Mouse (Mus musculus): ENCODE measurements around the gene Asb4.

Gene Asb4

DNA sequence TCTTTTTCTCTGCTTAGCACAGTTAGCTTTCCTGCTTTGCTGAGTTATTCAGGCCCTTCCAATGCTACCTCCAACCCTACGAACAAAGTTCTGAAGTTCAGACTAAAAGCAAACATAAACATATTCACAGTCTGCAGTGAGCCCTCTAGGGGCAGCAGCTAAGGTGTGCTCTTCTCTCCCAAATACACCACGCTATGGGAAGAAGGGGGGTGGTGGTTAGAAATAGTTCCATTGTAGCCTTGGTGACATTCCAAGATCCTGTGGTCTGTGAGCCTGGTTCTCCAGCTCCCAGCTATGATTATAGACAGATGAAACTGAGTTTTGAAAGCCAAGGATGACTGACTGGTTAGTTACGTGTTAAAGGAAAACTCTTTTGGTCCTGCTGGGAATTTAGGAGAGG lies 13.6 kb downstream of the Asb4 start:
- no peak for DNase-seq

DNA sequence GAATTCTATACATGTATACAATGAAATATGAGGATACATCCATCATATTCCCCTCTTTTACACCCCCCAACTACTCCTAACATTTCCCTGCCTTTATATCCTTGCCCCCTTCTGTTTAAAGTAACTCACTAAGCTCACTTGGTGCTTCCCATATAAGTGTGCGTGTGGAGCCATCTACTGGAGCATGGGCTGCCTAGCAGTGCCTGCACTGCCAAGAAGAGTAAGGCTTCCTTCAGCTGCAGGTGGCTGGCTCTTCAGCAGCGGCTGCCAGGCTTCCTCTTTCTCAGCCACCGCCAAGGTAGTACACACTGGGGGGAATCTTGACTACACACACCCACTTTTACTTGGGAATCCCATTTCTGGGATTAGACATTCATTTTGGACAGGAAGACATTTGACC lies 18.2 kb downstream of the Asb4 start:
- peak; percentile 38 to 44 for DNase-seq

DNA sequence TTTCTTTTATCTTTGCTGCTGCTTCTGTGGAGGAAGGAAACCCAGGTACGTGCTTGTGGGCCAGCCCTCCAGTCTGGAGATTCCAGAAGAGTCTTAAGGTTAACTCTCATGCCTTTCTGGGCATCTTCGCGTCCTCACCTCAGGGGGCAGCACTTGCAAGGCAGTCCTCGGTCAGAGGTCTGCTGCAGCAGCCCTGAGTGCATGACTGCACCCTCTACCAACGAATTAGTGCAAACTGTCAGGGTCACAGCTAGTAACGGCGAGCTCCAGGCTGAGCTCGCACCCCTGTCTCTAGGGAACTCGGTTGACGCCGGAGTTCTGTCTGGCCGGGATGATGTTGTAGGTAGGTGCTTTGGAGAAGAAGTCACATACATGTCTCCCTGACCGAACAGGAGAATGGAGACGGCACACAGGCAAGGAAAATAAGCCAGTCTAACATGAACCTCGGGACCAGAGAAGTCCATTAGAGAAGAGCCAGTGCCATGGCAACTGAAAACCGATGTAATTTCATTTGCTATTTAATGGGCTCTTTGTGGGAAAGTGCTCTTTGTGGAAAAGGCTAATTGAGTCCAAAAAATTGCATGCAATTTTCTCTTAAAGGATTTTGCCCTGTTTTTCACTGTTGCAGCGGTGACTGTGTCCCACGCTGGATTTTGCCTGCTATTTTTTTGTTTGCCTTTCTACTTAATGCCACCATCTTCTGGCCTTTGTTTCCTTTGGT lies 20.1 kb downstream of the Asb4 start:
- no peak for DNase-seq

DNA sequence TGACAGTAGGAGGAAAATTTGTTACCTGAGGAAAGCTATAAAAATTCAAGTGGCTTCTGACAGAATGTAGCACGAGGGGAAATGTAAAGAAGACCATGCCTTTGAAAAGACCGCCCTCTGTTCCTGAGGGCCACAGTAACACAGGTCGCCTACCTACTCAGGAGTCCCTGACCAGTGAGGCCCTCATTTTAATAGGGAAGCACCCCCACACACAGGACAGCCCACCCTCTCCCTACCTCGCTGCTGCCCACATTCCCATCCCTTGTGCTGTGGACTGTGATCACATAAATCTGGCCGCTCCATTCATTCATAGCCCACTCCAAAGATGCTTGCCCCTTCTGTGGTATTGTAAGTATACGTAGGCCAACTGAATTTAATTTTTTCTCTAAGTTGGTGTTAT lies 20.8 kb downstream of the Asb4 start:
- no peak for DNase-seq

DNA sequence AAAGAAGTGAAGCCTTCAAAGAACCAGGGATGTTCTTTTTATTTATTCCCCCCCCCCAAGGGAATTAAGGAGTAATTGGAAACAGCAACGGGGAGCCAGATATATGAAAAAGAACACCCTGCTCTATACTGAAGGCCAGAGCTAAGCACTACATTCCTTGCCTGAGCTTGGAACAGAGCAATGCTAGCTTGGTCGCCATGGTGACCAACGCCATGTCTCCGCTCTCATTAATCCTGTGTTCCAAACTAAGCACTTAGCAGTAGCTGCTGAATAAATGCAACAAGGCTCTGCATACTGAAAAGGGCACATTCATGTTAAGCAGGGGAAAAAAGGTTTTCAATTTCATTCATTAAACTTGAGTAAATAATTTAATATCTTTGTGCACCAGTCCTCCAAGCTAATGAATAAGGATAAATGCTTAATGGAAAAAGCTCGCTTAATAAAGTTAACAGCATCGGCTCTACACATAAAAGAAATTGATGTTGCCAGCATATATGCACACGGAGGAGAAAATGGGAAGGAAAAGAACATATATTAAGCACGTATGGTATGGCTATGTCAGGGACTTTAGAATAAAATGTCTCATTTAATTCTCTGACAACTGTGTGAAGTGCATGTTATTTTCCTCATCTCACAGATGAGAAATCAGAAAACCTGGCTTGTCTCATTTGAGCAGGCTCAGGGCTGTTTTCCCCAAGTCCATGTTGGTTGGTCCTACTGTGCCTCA lies 25.4 kb downstream of the Asb4 start:
- no peak for DNase-seq

DNA sequence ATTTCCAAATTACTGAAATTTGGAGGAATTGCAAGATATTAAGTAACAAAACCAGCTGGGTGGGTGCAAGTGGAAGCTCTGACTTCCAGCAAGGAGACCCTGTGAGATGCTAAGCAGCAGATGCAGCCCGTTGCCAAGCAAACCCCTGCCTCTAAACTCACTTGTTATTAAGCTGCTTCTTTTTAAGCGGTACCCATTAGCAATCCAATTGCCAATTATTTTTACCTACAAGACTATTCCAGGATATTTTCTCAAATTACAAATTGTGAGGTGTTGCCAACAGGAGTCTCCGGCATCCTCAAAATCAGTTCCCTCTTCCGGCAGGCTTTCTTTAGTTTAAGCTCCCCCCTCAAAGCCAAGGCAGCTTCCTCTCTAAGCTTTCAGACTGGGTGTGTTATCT lies 26.5 kb downstream of the Asb4 start:
- DNase-seq = no peak

DNA sequence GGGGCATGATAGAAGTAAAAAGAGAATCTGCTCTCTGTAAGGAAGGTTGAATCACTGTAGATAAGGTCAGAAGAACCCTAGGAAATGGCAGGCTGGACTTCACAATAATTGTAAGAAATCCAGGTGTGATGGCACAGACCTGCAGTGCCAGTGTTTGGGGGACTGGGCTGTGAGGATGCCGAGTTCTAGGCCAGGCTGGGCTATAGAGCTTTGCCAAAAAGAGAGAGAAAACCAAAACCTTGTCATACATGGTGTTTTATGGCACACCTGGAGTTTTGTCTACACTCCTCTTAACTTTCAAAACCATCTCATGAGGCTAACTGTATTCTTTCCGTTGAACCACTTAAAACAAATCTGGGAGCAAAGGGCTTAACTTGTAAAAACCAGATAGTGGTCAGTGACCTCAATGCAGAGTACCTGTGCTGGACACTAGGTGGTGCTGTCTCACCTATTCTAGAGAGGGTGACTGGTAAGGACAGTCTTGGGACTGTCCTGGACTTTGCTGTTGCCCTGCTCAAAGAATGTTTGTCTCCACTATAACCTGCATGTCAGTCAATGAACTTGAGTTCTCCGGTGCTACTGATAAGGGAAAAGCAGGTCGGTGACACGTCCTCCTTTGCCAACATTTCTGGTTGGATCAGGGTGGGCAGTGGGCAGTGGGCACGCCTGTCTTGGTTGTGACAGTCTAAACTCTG lies 27.7 kb downstream of the Asb4 start:
- DNase-seq = peak; percentile 41 to 44

DNA sequence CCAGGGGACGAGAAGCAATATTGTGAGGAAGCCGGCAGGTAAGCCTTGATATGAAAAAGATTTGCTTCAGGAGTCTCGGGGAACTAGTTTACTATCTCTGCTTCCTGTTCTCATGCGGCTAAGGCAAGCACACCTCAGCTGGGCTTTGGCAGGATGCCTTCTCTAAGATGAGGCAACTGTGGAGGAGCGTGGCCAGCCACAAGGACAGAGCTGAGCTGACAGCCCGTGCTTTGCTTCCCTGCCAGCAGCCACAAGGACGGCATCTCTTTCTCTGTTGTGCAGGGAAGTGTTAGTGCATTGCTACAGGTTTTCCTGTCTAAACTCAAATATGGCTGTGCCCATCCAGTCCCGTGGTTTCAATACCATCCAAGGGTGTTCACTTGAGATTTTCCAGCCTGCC lies 30.1 kb downstream of the Asb4 start:
- no peak for DNase-seq

DNA sequence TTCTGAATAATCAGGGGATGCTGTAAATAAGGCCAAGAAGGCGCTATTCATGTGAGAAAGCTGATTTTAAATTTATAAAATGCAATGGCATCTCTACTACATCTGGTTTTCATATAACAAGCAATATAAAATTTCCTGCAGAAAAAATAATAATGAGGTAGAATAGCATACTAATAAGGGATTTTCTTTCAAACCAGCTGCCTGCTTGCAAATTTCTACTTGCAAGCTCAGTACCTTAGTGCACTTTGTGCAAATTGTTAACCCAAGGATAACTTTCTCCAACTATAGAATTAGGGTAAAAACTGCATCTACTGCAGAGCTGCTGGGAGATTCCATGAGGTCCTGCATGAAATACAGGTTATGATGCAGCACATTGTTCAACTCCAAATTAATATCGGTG lies 38.3 kb downstream of the Asb4 start:
- DNase-seq = no peak

DNA sequence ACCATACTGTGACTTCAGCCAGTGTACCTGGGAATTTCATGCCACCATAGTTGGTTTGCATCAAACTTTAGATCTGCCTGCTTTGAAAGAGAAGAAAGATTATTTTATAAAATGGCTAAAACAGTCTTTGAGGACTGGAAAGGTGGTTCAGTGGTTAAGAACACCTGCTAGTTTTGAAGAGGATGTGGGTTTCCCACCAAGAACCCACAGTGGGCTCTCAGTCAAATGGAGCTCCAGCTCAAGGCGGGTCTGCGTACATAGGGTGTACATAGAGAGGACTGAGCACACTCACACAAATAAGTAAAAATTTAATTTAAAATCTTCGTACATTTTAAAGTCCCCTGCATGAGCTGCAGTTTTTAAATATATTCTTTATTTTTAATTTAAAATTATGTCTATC lies 39.2 kb downstream of the Asb4 start:
- DNase-seq = no peak

DNA sequence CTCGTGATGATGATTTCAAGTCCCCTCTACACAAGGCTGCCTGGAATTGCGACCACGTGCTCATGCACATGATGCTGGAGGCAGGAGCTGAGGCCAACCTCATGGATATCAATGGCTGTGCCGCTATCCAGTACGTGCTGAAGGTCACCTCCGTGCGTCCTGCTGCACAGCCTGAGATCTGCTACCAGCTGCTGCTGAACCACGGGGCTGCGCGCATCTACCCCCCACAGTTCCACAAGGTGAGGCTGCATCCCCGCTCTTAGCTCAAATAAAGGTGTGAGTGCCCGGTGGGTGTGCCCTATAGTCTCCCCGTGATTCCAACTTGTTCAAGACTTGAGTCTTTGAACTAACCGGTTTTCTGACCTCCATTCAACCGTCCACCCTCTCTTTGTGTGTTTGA lies 40.4 kb downstream of the Asb4 start:
- no peak for DNase-seq

DNA sequence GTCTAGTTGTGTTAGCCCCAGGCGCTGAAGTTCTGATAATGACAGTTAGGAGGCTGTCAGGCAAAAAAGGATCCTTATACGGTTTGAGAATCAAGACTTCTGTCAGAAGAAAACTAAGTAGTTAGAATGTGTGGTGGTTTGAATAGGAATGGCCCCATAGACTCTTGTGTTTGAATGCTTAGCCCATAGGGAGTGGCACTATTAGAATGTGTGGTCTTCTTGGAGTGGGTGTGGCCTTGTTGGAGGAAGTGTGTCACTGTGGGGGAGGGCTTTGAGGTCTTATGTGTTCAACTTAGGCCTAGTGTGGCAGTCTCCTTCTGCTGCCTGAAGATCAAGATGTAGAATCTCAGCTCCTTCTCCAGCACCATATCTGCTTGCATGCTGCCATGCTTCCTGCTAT lies 43.8 kb downstream of the Asb4 start:
- no peak for DNase-seq

DNA sequence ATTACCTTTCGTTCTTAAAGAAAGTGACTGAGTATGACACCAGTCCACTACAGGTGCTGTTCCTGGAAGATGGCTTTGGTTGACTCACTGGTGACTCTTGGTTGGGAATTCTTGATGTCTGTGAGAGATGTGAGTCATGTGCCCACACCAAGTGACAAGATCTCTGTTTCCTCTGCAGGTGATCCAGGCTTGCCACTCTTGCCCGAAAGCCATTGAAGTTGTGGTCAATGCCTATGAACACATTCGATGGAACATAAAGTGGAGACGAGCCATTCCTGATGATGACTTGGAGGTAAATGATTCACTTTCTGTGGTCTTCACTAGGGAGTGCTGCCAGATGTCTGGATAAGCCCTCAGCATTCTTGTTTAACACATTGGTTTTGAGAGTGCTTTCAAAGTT lies 46.4 kb downstream of the Asb4 start:
- DNase-seq = no peak

DNA sequence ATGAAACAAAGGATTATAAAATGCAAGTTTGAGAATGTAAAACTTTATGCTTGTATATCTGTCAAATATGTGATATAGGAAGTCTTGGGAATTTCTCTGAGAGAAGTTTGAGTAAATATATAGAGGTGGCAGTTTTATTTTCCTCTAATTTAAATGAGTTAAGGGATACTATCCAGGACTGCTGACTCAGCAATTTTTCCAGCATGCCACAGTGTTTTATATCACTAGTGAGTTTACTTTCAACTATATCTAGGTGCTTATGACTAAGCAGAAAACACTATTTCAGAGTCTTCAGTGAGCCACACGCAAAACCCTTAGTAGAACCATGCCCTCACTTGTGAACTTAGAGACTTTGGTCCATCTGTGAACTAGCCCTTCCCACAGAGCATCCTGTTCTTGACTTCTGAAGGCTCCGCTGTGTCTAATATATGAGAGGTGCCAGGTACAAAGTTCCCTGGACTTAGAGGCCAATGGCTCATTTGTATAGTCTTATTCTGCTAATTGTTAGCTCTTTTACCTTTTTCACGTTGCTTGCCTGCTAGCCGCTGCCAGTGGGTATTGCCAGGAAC lies 46.9 kb downstream of the Asb4 start:
- DNase-seq = no peak

DNA sequence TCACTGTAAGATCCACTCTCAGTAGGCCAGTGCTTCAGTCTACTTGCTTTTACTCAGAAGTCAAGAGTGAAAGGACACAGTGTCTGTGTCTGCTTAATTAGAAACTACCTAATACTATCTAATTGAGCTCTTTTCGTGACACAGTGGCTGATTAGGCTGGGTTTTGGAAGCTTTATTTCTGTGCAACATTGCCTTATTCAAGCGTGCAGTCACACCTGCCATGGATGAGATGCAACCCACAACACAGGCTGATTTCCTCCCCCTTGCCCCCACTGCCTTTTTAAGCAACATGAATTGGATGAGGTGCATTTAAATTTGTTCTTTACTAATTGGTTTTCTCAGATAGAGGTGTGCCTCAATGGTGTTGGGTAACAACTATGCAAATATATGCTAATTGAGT lies 50.7 kb downstream of the Asb4 start:
- no peak for DNase-seq

DNA sequence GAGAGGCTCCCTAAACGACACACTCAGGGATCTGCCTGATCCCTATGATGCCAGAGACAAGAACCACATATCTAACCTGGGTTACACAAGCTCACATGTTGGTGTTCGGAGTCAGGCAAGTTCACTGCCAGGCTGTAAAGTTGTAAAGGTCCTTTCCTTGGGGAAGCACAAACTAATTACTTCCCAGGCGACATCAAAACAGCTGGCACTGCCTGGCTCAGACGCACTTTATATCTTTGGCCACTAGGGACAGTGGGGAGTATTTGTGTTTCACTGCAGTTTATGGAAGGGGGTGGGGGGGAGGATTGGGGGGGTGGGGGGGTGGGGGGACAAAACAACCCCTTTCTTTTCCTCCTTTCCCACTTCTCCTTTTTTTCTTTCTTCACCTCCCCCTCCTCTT lies 54.6 kb downstream of the Asb4 start:
- no peak for DNase-seq

DNA sequence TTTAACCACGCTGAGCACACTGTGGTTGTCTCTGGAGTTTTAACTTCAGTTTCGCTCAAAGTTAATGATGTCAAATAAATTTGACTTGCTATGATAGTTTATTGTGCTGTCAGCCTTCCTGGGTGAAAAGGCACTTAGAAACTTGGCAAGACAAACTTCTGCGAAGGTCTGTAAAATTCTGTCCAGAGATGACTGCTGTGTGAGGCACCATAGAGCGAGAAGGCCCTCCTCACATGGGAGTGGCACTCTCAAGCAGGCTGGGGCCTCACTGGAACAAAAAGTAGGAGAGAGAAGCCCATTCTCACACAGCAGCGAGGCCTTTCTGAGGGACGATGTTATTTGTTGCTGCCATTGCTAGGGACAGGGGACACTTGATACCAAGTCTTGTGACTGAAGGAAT lies 58.0 kb downstream of the Asb4 start:
- no peak for DNase-seq

DNA sequence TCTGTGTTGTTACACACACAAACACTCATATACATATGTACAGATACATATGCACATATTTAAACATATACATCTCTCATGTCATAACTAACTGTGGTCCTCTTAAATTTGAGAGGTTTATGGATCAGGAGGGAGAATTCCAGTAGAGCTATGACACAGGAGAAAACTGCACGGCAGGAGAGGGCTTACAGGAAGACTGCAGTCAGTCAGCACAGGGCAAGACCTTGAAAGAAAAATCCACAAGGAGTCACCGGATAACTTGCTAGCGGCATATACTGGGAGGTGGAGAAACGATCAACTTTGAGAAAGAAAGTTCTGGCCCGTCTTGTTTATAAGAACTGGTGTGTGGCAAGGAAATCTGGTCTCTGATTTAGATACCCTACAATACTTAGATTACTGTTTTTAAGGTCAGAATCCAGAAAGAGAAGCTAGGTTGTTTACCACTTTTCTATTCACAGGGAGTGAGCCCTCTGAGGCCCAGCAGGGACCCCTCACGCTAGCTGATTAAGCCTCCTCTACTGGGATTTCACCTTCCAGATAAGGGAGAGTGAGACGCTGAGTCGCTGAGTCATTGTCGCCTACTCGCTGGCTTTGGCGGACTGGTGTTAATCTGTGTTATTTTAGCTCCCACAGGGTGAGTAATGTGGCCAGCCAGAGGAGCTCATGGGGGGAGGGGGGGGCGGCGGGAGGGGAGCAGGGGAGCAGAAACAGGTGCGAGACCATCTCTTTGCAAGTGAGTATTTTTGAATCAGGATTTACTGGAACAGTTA lies 59.3 kb downstream of the Asb4 start:
- no peak for DNase-seq

DNA sequence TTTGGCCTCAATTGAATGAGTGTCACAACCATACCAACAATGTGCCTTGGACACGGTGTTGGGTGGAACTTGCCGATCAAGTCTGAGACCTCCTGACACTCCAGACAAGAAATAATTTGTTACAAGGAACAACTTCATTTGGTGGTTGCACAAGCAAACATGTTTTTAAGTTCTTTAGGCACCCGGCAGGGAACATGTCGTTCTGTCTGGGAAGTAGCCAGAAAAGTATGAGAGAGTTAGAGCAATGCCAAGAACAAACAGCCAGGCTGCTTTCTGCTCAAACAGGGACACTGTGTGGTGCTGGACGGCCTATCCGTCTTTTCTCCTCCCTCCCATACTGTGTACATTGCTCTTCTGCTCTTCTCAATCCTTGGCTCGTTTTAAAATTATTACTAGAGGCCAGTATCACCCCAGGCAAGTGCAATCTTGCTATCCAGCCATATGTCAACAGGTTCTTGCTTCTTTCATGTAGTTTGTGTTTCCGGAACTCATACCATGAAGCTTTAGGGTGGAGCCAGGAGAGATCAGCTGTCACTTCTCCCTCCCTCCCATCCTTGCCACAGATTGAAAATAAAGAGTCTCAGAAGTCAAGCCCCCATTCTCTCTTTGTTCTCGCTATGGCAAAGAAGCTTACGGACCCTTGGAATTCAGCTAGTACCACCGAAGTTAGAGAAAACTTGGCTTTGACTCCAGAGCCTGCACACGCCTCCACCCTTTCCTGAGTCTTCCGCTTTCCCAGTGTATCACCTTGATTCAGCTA lies 60.1 kb downstream of the Asb4 start:
- no peak for DNase-seq

DNA sequence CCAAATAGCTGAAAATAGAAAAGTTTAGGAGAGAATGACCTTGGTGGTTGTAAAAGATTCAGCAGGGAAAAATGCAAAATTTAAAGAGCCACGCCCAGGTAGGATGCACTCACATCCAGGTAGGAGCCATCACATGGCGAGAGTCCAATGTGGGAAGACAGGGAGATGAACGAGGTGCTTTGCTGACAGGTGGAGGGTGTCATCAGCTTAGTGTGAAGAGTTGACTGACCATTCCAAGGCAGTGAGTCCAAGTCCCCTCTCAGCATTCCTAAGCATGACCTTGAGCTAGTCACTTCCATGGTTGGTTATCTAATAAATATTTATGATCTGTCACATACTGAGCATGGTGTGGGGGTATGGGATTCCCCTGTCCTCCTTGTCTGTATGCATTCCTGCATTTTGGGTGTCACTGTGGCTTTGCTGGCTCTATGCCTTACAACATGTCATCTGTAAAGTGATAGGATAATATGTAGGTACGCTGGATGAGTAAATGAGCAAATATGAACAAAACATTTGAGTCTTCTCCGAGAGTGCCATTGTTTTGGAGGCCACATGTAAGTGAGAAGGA lies 61.2 kb downstream of the Asb4 start:
- DNase-seq = no peak

DNA sequence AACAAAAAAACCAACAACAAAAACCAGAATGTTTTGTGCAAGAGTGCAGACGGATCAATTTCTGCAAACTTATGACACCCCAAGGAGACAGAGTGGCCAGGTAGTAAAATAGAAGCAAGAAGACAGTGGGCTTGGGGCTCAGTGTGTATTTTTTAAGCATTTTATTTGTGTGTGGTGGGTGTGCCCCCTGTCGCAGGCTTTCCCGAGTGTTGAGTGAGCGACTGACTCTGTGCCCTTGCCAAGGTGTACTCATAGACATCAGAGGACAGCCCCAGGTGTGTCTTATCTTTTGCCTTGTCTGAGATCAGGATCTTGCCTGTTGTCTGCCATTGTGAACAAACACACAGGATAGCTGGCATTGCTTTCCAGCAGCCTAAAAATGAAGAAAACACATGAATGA lies 63.8 kb downstream of the Asb4 start:
- DNase-seq = no peak

DNA sequence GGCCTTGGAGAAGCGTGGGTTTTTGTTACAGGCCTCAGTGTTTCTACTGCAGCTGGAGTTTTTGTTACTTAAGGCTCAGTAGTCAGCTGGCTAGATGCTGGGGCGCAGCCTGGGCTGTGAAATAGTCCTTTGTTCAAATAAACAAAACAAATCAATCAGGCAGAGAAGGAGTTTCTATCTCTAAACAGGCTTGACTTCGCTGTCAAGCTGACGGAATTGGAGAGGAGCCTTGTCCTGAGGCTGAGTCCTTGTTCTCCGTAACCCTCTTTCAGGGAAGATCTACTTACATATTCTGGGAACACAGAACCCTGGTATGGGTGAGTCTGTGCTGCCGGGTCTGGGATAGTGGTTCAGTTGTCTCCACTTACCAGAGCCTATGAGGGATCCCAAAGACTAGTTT lies 64.4 kb downstream of the Asb4 start:
- DNase-seq = no peak
